Mouse (Mus musculus): ENCODE data around the gene Gm525. TPM values are rescaled to one million over a fixed set of nuclear protein-coding genes. Genes with fewer than 3 reads are reported as not detected.
"Not testable (repeated sequence)": the region's sequence is repeated elsewhere in the genome, so short reads cannot be mapped to it uniquely, and the experiment has no call there.

Gm525 gene
- total RNA-seq (2021) = not detected
- long read RNA-seq, experiment 1 = 0 reads
- long read RNA-seq, experiment 2 = 0 reads

GRCm38 (mm10) chr11:89073541-89073940 is at the start of gene Gm525:
Gene Gm525 (plus strand): TSS chr11:89073841.
- DNase-seq = no peak
- intact Hi-C loops (cut with DNase I; ENCODE audit: low total_unique reads) = no loop called here

GRCm38 (mm10) chr11:89024181-89024881 is 49.3 kb upstream of the Gm525 start:
- intact Hi-C loops (cut with DNase I; ENCODE audit: low total_unique reads) = no loop called here
- peak; percentile 79 for DNase-seq

DNA sequence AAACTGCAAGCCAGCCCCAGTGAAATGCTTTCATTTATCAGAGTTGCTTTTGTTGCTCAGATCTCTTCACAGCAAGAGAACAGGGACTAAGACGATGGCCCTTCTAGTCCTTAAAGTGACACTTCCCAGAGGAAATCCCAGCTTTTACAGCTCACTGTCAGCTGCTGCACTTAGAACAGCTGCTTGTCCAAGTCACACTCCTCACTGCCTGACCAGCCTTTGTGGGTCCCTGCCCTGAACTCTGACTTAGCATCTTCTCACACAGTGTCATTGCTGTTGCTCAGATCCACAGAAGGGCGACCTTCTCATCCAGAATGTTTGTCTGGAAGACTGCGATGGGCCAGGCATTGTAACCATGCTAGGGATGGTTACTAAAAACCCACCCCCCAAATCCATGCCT is 48.0 kb upstream of the Gm525 start:
- intact Hi-C loops (cut with DNase I; ENCODE audit: low total_unique reads) = no loop called here
- DNase-seq = no peak

- no peak for DNase-seq
- intact Hi-C loops (cut with DNase I; ENCODE audit: low total_unique reads) = no loop called here
Measured at GRCm38 (mm10) chr11:89026117-89026516, 47.5 kb upstream of the Gm525 start.

- intact Hi-C loops (cut with DNase I; ENCODE audit: low total_unique reads) = no loop called here
- DNase-seq = peak; percentile 11
Measured at GRCm38 (mm10) chr11:89027955-89028361, 45.7 kb upstream of the Gm525 start.

GRCm38 (mm10) chr11:89028871-89029405 is 44.7 kb upstream of the Gm525 start:
- DNase-seq = peak; percentile 12
- intact Hi-C loops (cut with DNase I; ENCODE audit: low total_unique reads) = no loop called here

- DNase-seq = no peak
- intact Hi-C loops (cut with DNase I; ENCODE audit: low total_unique reads) = no loop called here
Measured at GRCm38 (mm10) chr11:89030552-89030951, 43.1 kb upstream of the Gm525 start.

DNA sequence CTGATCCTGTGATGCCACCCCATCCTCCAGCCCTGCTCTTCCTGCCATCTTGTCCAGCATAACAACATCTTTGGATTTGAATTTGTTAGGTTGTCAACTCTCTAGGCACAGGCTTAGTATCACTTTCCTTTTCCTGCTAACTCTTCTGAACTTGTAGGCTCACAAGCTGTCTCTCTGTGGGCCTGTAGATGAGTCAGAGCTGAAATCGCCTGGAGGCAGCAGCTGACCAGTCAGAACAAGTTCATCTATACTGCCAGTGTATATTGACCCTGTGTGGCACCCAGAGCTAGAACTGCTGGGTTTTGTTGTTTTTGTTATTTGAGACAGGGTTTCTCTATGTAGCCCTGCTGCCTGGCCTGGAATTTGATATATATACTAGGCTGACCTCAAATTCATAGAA is 42.5 kb upstream of the Gm525 start:
- DNase-seq = no peak
- intact Hi-C loops (cut with DNase I; ENCODE audit: low total_unique reads) = no loop called here

DNA sequence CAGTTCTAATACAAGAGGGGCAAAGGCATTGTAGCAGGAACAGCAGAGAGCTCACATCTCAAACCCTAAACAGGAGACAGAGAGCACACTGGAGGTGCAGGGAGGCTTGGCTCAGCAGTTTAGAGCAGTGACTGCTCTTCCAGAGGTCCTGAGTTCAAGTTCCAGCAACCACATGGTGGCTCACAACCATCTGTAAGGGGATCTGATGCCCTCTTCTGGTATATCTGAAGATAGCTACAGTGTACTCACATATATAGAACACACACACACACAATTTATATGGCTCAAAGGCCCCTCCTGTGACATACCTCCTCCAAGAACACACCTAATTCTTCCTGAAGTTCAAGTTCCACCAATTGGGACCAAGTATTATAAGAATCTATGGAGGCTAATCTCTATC is 39.0 kb upstream of the Gm525 start:
- DNase-seq = no peak
- intact Hi-C loops (cut with DNase I; ENCODE audit: low total_unique reads) = no loop called here

DNA sequence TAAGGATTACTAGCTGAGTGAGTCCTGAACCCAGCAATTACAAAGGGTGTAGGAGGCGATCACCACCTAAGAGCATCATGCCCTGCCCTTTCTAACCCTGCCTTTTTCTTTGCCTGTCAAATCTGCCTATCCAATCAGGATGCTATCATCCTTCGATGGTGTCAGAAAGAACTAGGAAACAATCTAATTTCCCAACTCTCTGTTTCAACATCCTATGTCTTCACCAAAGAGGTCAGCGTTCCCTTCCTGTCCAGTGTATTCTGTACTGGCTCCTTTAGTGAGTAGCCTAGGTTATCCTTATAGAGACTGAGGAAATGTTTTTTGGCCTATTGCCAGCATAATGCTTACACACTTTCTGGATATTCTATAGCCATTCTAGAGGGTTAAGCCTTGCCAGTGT is 38.1 kb upstream of the Gm525 start:
- no peak for DNase-seq
- intact Hi-C loops (cut with DNase I; ENCODE audit: low total_unique reads) = no loop called here

DNA sequence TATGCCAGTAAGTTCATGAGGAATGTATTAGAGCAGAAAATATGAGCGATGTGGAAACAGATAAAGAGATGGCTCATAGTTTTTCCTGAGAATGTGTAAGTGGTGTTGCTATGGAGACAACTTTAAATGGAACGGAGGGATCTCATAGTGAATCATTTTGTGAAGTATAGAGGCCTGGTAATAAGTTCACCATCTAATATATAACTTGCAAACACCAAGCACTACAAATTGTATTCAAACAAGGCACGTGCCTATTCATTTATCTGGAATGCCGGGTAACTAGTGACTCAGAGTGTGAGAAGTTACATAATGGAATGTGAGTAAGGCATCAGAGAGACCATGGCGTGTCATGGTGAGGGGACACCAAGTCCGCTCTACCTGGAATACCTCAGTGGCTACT is 35.1 kb upstream of the Gm525 start:
- intact Hi-C loops (cut with DNase I; ENCODE audit: low total_unique reads) = no loop called here
- DNase-seq = no peak

DNA sequence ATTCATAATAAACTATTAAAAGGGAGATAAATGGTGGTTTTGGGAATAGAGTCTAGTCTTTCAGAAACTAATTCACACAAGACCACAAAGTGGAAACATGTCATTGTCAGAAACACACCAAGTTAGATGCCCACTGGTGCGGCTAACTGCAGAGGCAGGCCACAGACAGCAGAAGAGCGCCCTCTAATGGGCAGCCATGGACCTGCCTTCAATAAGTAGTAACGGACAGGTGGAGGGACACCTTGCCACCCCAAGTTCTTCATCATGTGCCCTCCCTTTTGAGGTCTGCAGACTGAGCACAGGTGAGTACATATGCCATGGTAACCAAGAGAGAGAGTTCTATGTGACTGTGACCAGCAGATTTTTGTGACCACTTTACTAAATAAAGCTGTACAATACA is 34.3 kb upstream of the Gm525 start:
- DNase-seq = peak; percentile 53
- intact Hi-C loops (cut with DNase I; ENCODE audit: low total_unique reads) = no loop called here

DNA sequence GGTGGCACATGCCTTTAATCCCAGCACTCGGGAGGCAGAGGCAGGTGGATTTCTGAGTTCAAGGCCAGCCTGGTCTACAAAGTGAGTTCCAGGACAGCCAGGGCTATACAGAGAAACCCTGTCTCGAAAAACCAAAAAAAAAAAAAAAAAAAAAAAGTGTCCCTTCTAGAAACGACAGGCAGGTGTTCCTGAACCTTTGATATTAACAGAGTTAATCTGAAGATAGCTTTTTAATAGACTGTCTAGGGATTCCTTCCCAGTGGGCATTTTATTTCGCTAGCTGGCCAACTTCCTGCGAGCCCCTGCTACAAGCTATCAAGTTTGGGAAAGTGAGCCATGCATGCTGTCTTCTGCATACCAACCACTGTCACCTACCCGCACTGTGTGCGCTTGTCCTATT is 32.6 kb upstream of the Gm525 start:
- DNase-seq = not testable (repeated sequence)
- intact Hi-C loops (cut with DNase I; ENCODE audit: low total_unique reads) = loop anchor here (5.0 kb wide), 1 partner anchor 54 kb away; no protein-coding TSS in a partner anchor

DNA sequence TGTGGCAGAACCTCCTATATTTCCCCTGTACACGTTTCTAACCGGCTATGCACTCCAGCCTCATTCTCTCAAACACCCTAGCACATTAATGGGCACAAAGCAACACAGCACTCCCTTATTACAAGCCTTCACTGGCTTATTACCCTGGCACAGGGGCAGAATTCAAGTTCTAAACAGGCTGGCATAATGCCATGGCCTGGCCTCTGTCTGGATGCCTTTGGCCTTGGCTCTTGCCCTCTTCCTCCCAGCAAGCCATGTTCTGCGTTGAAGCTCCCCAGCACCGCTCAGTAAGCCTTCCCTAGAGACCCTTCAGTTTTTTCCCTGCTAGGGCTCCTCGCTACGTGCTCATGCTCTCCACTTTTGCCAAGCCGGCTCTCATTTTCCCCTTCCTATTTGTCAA is 30.6 kb upstream of the Gm525 start:
- intact Hi-C loops (cut with DNase I; ENCODE audit: low total_unique reads) = loop anchor here (5.0 kb wide), 1 partner anchor 56 kb away; no protein-coding TSS in a partner anchor

DNA sequence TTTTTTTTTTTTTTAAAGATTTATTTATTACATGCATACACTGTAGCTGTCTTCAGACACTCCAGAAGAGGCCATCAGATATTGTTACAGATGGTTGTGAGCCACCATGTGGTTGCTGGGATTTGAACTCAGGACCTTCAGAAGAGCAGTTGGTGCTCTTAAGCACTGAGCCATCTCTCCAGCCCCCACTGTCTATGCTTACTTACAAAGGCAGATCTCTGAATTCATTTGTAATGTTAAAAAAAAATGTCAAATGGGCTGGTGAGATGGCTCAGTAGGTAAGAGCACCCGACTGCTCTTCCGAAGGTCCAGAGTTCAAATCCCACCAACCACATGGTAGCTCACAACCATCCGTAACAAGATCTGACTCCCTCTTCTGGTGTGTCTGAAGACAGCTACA is 28.1 kb upstream of the Gm525 start:
- intact Hi-C loops (cut with DNase I; ENCODE audit: low total_unique reads); DNase-seq: not testable (repeated sequence)

More for the DNA sequence above, 30.6 kb upstream of the Gm525 start:
- no peak for DNase-seq

GRCm38 (mm10) chr11:89046021-89046420 is 27.6 kb upstream of the Gm525 start:
- no peak for DNase-seq

DNA sequence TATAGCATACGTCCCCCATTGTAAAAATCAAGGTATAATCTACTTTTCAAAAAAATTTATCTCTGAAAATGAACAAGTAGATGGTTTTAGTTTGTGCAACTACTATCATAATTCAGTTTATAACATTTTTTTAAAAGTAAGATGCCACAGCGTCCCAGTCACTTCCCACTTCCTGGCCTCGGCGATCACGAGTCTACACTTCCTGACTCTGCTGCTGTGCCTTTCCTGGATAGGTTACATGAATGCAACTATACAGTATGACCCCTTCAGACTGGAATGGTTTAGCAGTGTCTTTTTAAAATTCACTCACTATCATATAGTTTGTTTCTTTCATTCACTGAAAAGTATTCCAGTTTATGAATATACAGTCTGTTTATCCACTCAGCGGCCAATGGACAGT is 21.9 kb upstream of the Gm525 start:
- intact Hi-C loops (cut with DNase I; ENCODE audit: low total_unique reads) = no loop called here
- no peak for DNase-seq

More at GRCm38 (mm10) chr11:89046021-89046420, 27.6 kb upstream of the Gm525 start:
- intact Hi-C loops (cut with DNase I; ENCODE audit: low total_unique reads) = no loop called here

- intact Hi-C loops (cut with DNase I; ENCODE audit: low total_unique reads) = no loop called here
- no peak for DNase-seq
Measured at GRCm38 (mm10) chr11:89055931-89056690, 17.5 kb upstream of the Gm525 start.

- no peak for DNase-seq
- intact Hi-C loops (cut with DNase I; ENCODE audit: low total_unique reads) = no loop called here
Measured at GRCm38 (mm10) chr11:89058515-89059270, 14.9 kb upstream of the Gm525 start.

DNA sequence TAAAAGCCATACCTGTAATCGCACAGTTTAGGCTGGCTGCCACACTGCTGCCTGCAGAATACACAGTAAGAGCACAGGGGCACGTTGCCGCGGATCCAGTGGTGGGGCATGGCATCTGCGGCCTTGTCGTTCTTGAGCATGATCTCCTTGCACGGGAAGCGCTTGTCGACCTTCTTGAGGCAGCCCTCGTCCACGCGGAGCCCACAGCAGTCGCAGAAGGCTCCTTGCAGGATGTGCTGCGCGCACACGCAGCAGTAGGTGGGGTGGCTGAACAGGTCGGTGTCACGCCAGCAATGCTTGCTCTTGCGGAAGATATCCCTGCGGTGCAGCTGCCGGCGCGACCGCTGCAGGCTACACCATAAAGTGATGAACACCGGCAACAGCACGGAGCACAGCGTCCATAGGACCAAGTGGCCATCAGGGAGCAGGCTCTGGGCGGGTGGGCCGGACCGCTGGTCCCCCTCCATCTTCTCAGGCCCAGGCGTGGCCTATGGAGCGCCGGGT is 13.7 kb upstream of the Gm525 start:
- intact Hi-C loops (cut with DNase I; ENCODE audit: low total_unique reads) = no loop called here
- DNase-seq = peak; percentile 29

Measured in gastrocnemius, postnatal 14 days (tissue).